Mouse (Mus musculus): ENCODE measurements around the gene Ppme1.
A peak's percentile ranks its signal among the peaks of the same experiment; 100 is the strongest.

The Ppme1 gene

GRCm38 (mm10) chr7:100325482-100325881, 46.6 kb downstream of the Ppme1 start:
- DNase-seq = peak; percentile 19

GRCm38 (mm10) chr7:100323721-100324120, 48.4 kb downstream of the Ppme1 start:
- no peak for DNase-seq

- no peak for DNase-seq
Measured at GRCm38 (mm10) chr7:100317534-100317933, 54.6 kb downstream of the Ppme1 start.

GRCm38 (mm10) chr7:100316924-100317323, 55.2 kb downstream of the Ppme1 start:
- no peak for DNase-seq

- no peak for DNase-seq
Measured at GRCm38 (mm10) chr7:100312716-100313115, 59.4 kb downstream of the Ppme1 start.

GRCm38 (mm10) chr7:100310290-100310689, 61.8 kb downstream of the Ppme1 start:
- no peak for DNase-seq

- no peak for DNase-seq
Measured at GRCm38 (mm10) chr7:100309679-100310078, 62.4 kb downstream of the Ppme1 start.

GRCm38 (mm10) chr7:100309216-100309615, 62.9 kb downstream of the Ppme1 start:
- DNase-seq = no peak

- DNase-seq = no peak
Measured at GRCm38 (mm10) chr7:100307872-100308653, 64.0 kb downstream of the Ppme1 start.

DNA sequence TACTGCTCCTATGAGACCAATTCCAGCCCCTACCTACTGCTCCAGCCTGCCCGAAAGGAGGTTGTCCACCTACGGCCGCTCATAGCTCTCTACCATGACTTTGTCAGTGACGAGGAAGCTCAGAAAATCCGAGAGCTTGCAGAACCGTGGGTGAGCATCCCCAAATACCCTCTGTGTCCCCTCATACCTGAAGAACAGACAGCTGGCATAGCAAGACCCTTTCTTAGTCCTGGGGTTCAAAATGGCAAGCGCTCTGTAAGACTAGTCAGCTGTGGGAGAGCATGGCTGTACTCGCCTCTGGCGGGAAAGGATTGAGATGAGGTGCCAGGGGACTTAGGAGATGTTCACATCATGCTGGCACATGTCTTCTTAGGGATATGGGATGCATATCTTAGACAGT, 66.2 kb downstream of the Ppme1 start:
- DNase-seq = no peak

DNA sequence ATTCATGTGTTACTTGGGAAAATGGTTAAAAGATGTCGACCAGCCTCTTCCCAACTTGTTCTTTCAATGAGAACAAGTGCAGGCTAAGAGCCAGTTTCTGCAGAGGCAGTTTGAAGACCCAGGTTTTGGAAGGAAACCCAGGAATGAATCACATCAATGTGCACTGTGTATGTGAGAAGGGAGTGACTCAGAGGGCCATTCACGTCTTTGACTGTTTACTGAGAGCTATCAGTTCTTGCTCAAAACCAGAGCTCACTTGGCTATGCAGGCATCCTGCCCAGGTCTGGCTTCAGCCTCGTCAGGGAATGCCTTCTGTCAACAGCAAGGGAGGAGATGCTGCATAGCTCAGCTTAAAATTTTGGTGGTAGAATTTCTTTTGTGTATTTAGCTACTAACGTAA, 69.8 kb downstream of the Ppme1 start:
- DNase-seq = no peak

- DNase-seq = no peak
Measured at GRCm38 (mm10) chr7:100301390-100301789, 70.7 kb downstream of the Ppme1 start.

DNA sequence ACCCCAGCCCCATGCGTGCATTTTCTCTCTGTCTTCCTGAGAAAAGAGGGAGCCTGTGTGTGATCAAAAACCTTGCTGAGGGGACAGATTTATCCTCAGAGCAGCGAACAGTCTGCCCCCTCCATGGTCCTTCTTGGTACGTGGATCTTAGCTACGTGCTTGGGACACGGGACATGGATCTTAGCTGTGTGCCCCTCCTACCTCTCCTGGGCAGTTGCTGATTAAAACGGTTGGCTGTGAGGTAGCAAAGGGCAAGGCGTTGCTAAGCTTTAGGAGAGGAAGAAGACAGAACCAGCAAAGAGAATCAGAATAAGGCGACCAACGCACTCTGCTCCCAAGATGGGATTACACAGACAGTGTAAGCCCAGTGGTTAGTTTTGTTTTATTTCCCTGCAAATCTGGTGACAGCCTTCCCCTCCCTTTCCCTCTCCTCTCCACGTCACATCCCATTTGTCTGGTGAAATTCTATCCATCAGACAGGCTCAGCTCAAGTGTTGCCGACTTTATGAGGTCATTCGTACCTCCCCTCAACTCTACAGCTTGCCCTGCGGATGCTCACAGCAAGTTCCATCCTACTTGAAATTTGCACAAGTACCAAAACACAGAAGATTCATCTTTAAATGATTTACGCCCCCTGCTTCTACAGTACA, 73.1 kb downstream of the Ppme1 start:
- no peak for DNase-seq

GRCm38 (mm10) chr7:100296699-100297098, 75.4 kb downstream of the Ppme1 start:
- DNase-seq = no peak

- DNase-seq = no peak
Measured at GRCm38 (mm10) chr7:100295745-100296144, 76.4 kb downstream of the Ppme1 start.

DNA sequence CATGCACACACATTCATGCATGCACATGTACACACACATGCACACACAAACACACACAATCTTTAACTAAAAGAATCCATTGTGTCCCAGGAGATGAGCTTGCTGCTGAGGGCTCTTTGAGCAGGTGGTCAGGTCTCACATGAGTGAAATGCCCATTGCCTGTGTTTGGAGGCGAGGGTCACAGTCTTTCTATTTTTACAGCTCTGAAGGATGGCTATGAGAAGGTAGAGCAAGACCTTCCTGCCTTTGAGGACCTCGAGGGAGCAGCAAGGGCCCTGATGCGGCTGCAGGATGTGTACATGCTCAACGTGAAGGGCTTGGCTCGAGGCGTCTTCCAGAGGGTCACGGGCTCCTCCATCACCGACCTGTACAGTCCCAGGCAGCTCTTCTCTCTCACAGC, 78.6 kb downstream of the Ppme1 start:
- no peak for DNase-seq

- DNase-seq = no peak
Measured at GRCm38 (mm10) chr7:100288622-100289021, 83.5 kb downstream of the Ppme1 start.

- DNase-seq = peak; percentile 13
Measured at GRCm38 (mm10) chr7:100287748-100288578, 84.1 kb downstream of the Ppme1 start.

GRCm38 (mm10) chr7:100285383-100285782, 86.7 kb downstream of the Ppme1 start, which contains the start of gene P4ha3:
Gene P4ha3, plus strand, starts transcription at chr7:100285520.
- no peak for DNase-seq

- no peak for DNase-seq
Measured at GRCm38 (mm10) chr7:100283298-100283697, 88.8 kb downstream of the Ppme1 start.

GRCm38 (mm10) chr7:100281596-100281995, 90.5 kb downstream of the Ppme1 start:
- DNase-seq = no peak

DNA sequence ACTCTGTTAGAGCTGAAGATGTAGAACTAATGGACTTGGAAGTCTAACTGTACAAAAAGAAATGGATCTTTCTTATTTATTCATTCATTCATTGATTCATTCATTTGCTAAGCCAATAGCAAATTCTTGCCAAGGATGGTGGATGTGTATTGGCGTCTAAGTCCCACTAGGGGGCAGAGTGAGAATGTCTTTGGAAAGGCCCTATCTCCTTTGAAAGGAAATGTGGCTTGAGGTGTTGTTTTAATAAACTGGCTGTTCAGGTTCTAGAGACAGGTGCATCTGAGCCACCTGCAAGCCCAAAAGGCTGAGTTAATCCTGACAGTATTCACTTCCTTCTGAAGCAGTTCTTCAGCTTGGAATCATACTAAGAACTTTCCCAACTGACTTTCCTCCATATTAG, 92.3 kb downstream of the Ppme1 start:
- DNase-seq = peak; percentile 50
